Mouse (Mus musculus) left cerebral cortex, postnatal 36 days (tissue): Measurements from ENCODE around the gene Irf8. TPM values are rescaled to one million over a fixed set of nuclear protein-coding genes. Genes with fewer than 3 reads are reported as not detected.
"Not testable (repeated sequence)": the region's sequence is repeated elsewhere in the genome, so short reads cannot be mapped to it uniquely, and the experiment has no call there.

ENCODE experiments used
- DNase-seq, 2 experiments: peaks; one replicate each; pipeline ENCODE4 v3.0.0; 2021 to 2022; ENCODE audit warnings: low spot score in 2 of 2, mixed read lengths in 1 of 2
- intact Hi-C: fragments of 180-260 bp; cut with DNase I; formaldehyde crosslinking; loops from one replicate; pipeline ENCODE4 v1.15.1; 2025
- total RNA-seq, 2 experiments: library from RNA; stranded (reverse); gene quantifications; 2 replicates each; pipeline ENCODE4 v1.2.3; 2021

Irf8 gene
- total RNA-seq, 2 experiments from 2014 or later = 5.2 to 5.5 TPM

DNA sequence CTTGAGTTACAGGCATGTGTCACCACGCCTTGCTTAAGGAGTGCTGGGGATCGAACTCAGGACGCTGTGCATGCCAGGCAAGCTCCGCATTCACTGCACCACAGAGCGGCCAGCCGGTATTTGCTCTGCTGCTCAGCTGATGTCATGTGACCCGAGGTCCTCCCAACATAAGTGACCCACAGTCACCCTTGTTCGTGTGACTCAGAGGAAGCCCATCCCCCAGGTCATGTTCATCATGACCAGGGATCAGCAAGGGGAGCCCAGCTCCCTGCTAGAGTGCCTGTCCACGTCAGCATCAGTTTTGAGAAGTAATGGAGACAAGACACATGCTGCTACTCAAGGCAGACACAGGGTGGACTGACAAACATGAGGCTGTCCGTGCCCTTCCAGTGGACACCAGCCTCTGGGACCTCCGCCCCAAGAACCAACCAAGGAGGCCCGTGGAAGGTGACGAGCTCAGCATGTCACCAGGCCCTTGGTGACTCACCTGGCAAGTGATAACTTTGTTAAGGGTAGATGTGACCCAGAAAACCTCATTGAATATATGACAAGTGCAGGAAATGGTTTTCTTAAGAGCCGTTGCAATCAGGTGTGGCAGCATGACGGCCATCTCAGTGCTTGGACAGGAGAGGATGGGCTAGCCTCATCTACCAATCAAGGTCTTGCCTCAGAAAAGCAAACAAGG lies 20.0 kb upstream of the Irf8 start:
- intact Hi-C loops = no loop called here
- DNase-seq = no peak

DNA sequence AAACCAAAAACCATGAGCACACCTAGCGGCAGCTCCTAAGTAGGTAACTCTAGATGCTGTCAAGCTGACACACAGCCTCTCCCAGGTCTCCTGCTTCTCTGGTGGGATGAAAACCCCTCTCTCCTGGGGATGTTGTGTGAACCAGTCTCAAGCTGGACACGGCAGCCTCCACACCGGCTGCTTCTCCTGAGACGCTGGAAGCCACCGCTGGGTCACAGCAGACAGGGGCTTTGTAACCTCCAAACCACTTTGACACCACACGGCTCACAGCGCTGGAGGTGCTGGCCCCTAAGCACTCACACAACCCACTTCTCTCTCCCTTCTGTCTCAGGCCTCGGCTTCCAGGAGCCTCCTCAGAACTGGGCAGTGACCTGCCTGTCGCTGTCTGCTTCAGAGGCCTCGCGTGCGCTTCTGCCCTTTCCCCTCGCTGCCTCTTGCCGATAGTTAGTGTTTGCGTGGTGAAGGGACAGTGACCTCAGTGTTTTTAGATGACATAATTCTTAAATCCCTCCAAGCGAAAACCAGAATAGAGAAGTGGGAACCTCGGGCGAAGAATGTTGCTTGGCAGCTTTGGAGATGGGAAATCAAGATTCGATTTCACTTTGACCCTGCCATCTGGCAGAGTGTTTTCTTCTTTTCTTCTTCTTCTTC lies 16.4 kb upstream of the Irf8 start:
- intact Hi-C loops = no loop called here
- no peak for DNase-seq

DNA sequence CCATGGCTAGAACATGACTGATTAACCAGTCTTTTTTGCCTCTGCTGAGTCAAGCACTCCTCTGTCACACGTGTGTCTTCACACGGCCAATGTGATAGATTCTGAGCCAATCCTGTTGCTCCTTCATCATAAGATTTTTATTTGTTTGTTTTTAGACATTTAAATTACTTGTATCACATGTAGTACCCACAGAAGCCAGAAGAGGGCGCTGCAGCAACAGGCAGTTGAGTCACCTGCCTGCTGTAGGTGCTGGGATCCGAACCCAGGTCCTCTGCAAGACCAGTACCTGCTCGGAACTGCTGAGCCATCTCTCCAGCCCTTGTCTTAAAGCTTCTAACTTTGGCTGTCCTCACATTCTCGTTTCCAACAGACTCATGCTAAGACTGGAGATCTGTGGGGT lies 13.1 kb upstream of the Irf8 start:
- intact Hi-C loops = no loop called here
- no peak for DNase-seq

DNA sequence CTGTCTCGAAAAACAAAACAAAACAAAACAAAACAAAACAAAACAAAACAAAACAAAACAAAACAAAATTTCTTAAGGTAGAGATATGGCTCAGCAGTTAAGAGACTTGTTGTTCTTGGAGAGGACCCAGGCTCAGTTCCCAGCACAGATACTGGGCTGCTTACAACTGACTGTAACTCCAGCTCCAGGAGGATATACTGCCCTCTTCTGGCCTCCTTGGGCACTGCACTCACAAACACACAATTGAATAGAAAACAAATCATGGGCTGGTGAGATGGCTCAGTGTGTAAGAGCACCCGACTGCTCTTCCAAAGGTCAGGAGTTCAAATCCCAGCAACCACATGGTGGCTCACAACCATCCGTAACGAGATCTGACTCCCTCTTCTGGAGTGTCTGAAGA lies 12.1 kb upstream of the Irf8 start:
- intact Hi-C loops, DNase-seq: not testable (repeated sequence)

DNA sequence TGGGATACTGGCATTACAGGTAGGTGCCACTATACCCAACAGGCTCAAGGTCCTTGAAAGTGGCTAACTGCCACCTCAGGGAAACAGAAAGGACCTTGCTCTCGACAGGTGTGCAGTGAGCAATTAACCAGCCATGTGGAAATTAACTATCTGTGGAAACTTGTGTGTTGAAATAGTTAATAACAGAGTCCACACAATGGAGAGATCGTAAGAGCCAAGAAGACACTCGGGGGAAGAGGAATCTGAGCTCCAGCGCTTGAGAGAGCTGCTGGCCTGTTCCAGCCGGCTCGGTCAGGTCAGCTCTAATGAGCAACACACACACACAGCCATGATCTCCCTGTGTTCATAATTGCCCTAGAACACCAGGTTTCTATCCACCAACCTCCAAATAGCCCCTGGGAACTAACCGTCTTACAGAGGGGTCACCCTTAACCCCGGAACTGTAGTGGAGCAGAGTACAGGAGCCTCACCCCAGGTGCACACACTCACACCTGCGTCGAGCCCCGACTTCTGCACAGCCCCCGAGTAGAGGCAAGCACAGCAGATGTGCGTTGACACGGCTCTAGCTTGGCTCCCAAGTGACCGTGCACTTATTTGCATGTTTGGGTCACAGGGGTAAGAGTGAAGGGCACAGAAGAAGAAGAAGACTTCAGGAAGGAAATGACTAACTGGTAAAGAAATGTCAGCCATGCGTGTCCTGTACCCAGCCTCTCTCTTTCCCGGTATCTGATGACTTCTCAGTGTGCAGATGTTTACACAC lies 11.2 kb upstream of the Irf8 start:
- DNase-seq = no peak
- intact Hi-C loops = no loop called here

DNA sequence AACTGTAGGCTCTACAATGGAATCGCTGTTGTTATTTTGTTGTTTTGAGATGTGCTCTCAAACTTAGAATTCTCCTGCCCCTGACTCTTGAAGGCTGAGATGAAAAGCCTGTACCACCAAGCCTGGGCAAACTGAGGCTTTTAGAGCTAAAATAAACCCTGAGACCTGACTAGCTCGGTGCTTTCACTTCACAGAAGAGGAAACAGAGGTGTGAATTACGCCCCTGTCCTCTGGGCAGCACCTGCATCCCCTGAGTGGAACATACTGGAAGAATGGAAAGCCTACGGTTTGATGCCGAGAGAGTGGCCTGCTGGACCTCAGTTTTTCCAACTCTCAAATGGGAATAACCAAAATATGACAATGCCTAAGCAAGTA lies 10.6 kb upstream of the Irf8 start:
- no peak for DNase-seq
- intact Hi-C loops = no loop called here

DNA sequence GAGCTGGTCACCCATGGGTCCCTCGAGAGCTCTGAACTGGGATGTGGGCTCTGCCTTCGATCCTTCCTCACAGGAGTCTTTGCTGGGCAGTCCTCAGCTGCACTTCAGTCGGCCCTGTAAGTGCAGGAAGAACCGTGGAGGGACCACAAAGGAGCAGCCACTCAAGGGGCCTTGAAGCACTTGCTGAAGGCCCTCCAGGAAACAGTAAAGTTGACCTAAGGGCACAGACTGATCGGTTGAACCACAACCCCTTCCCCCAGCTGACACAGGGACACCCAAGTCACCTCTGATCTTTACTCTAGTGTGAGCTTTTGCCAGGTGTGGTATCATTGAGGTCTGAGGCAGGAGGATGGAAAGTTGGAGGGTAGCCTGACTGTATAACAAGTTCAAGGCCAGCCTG lies 10.1 kb upstream of the Irf8 start:
- intact Hi-C loops = no loop called here
- DNase-seq = no peak

DNA sequence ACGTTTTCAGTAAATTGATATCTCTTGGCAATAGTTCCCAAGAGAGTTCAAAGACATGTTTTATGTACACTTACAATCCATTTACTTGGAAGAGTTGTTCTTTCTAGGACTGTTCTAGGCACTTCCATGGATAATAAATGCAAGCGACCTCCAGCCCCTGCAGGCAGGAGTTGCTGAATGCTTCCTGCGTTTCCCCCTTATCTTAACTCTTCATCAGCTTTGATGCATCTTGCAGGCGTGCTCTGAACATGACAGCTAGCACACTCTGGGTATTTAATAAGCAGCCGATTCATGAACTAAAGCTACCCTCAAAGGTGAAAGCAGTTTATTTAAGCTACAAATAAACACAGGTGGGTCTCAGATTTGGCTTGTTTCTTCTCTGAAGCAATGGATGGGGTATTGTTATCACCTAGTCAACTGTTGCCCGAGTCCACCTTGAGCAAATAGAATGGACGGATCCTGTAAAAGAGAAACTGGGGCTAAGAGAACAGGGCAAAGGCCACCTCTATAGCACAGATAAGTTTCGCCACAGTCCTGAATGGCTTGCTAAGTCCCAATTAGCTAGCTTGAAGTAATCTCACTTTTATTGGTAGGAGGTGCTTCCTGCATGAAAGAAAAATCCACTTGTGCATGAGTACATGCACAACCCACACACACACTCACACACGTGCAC lies 7.5 kb upstream of the Irf8 start:
- DNase-seq = no peak
- intact Hi-C loops = no loop called here

DNA sequence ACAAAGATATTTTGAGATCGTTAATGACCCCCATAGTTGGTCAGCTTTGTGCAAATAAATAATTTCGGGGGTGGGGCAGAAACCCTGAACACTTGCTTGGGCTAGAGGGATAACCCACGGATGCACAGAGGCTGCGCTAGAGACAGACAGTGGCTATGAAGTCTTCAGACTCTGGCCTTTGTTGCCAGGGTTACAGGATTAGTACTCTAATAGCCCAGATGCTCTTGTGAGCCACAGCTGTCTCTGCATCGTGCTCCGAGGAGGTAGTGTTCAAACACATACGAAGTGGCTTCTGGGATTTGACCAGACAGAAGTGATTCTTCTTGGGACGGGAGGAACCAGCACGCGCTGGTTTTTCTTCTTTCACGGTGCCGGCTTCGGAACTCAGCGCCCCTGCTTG lies 4.6 kb upstream of the Irf8 start:
- intact Hi-C loops = no loop called here
- DNase-seq = no peak

DNA sequence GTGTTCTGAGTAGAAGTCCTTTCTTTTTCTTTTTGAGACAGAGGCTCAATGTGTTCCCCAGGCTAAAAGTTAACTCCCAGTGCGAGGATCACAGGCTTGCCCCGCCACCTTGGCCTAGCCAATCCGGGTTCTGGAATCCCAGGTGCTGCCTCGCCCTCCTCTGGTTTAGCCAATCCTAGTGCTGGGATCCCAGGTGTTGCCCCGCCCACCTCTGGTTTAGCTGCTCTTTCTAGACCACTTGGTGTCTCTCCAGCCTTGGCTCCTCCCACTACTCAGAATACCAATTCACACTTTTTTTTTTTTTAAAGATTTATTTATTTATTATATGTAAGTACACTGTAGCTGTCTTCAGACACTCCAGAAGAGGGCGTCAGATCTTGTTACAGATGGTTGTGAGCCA lies 4.1 kb upstream of the Irf8 start:
- intact Hi-C loops = no loop called here

DNA sequence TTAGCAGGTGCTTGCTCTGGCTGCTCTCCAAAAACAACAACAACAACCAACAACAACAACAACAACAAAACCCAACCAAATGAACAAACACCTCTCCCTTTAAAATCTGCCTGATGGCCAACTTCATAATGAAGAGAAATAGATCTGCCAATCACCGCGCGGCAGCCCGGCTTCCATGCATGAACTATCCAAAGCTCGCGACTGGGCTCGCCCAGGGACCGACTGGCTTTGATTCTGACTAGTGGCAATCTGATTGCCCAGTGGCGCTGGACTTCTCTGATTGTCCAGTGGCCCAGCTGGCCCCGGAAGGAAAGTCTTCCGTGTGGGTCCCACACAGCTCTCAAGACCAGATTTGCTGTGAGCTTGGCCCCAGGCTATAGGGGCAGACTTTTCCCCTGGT lies 328 bp downstream of the Irf8 start:
- no peak for DNase-seq
- intact Hi-C loops = loop anchor here (5.0 kb wide), 2 partner anchors 54 to 61 kb away; no protein-coding TSS in a partner anchor

More for the DNA sequence above, 4.1 kb upstream of the Irf8 start:
- no peak for DNase-seq

DNA sequence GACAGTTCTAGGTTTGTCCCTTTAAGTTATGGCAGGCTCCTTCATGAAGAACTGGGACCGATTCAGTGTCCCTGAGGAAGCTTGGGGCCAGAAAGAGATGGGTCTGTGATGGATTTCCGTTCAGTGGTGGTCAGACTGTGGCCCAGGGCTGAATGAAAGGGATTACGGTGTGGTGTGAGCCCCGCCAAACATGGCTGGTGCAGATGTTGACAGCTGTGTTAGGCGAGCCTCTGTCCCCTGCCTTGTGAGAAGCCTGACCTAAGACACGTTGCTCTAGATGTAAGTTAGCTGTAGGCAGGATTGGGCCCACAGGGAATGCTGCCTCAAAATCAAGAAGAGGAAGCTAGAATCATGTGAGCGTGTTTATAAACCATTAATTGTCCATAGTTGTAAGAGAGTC lies 1.0 kb downstream of the Irf8 start:
- DNase-seq = no peak

DNA sequence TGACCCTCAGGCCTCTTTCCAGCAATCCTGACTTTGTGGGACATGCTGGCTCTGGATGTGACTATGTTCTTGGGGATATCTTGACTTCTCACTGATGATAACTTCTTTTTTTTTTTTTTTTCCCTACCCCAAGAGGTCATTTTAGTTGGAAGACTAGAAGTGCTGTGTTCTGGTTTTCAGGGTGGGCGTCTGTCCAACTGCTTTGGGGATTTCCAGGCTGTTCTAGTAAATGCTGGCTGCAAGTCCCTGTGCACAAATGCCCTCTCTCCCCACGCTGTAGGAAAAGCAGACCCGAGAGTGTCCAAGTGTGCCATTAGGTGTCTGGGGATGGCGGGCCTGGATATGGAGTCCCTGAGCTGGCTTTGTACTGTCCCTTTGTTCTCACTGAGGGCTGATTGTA lies 2.6 kb downstream of the Irf8 start:
- intact Hi-C loops = loop anchor here (5.0 kb wide), 2 partner anchors 56 to 59 kb away; no protein-coding TSS in a partner anchor
- DNase-seq = no peak

More for the DNA sequence above, 1.0 kb downstream of the Irf8 start:
- intact Hi-C loops = loop anchor here (5.0 kb wide), 2 partner anchors 55 to 60 kb away; no protein-coding TSS in a partner anchor

DNA sequence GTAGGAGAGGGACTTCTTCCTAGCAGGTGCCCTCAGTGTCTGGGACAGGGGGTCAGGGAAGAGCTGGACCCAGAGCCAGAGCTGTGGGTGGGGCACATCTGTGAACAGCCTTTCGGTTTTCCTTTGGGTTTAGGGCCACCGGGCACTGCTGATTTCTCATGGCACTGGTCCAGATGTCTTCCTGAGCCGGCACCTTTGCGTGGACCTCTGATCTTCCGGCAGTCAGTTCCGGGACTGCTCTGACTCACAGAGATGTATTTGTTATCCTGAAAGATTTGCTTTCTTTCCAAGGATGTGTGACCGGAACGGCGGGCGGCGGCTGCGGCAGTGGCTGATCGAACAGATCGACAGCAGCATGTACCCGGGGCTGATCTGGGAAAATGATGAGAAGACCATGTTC lies 3.4 kb downstream of the Irf8 start:
- DNase-seq = no peak
- intact Hi-C loops = loop anchor here (5.0 kb wide), 2 partner anchors 57 to 58 kb away; no protein-coding TSS in a partner anchor

DNA sequence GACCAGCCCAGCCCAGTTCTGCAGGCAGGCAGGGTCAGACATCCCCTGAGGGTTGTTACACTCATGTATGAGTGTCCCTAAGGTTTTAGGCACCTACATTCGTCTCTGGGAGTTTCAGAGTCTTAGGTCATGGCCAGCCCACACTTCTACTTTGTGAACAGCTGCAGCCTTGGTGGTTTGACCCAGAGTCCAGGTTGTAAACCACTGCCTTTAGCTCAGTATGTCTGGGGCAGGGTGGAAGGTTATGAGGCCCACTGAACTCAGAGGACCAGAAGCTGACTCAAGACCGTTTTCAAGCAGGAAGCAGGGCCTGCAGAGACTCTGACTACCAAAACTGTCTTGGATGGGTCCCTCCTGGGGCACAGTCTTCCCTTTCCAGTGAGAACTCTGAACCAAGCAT lies 4.4 kb downstream of the Irf8 start:
- intact Hi-C loops = no loop called here
- no peak for DNase-seq

DNA sequence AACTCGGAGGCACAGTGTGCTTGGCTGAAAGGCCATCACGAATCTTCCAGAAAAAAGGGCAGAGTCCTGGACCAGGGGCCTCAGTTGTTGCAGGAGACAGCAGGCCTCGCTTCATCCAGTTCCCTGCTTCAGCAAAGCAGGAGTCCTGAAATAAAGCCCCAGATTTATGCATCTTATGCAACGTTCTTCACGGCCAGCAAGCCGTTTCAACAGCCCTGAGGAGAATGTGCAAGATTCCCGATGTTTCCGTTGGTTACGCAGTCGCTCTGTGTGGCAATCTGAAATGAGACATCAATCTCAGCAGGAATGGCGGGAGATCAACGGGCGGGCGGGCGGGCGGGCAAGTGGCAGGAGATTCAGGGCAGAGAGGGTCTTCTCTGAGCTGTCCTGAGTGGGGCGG lies 4.8 kb downstream of the Irf8 start:
- DNase-seq = no peak
- intact Hi-C loops = no loop called here

DNA sequence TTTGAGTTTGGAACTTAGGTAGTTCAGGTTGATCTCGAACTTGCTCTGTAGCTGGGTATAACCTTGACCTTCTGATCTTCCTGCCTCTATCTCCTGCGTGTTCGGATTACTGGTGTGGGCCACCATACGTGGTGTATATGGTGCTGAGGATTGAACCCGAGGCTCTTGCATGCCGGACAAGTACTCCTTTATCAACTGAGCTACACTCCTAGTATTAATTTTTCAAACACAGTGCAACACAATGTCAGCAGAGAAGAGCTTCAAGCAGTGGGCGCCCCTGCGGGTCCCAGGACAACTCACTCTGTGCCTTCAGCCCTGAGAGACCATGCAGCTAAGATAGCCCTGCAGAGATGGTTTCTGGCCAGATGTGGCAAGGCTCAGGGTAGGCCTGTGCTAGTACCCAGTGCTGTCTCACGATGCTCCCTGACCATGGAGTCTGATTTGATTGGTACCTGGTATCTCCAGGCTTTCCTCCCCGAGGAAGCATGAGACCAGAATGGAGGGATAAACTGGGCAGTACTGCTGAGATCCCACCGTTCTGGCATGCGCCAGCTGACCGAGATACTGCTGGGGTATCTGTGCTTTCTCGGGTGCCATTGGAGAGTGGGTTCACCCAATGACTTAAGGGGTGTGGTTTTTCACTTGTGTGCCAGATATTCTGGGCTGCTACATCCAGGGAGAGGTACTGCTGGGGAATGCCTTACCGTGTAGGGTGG lies 5.8 kb downstream of the Irf8 start:
- DNase-seq = no peak
- intact Hi-C loops = no loop called here

DNA sequence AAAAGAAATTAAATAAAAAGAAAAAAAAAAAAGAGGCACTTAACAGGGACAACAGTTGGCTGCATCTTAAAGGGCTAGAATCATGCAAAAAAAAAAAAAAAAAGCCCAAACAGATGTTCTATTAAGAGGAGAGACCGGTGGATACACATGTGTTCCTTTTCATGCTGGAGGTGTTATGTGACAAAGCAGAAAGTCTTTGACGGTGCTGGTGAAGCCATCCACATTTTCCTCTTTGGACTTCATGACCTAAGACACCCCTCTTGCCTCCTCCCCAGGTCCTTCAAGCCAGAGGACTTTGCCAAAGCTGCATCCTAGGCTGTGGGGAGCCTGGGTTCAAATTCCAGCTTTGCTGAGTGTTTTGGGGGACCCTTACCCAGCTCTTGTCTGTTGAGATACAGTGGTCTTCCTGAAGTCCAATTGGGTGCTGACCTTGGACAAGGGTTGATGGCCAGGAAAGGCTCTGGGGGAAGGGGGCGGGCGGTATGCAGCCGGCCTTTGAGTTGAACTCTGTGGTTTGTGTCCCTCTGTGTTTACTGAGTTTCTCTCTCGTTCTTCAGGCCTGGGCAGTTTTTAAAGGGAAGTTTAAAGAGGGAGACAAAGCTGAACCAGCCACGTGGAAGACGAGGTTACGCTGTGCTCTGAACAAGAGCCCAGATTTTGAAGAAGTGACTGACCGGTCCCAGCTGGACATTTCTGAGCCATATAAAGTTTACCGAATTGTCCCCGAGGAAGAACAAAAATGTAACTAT lies 7.2 kb downstream of the Irf8 start:
- DNase-seq = no peak
- intact Hi-C loops = no loop called here

DNA sequence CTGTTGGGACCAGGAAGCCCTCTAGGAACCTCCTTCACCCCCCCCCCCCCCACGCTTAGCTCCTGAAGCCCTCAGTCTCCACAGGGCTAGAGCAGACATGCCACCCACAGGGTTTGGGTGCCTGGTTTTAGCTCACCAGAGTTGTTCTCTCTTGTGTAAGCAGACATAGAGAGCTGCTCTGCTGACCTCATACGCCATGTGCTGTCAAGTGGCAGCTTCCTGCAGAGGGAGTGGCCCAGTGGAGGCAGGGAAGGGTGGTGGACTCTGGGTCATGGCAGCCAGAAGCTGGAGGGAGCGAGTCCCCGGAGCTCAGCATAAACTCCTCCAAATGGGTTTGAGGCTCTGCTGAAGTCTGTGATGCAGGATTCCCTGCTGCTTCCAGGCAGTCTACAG lies 7.7 kb downstream of the Irf8 start:
- intact Hi-C loops = no loop called here
- DNase-seq = no peak
